Mouse (Mus musculus) kidney, adult 8-10 months (tissue): ENCODE results near the gene Rbpms2.

Experiments used
- DNase-seq, 2 experiments: peaks; one replicate each; pipeline ENCODE4 v3.0.0; 2022

The Rbpms2 gene

DNA sequence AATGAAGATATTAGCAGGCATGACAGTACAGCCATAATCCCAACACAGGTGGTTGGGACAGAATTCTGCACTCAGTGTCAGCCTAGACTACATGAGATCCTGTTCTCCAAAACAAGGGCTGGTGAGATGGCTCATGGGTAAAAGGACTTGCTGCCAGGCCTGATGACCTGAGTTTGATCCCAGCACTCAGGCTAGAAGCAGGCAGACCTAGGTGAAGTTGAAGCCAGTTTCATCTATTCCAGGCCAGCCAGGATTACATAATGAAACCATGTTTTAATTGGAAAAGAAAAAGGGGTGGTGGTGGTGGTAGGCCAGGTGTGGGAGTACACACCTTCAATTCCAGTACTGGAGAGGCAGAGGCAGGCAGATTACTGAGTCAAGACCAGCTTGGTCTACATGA, 68.5 kb downstream of the Rbpms2 start:
- DNase-seq: no peak

DNA sequence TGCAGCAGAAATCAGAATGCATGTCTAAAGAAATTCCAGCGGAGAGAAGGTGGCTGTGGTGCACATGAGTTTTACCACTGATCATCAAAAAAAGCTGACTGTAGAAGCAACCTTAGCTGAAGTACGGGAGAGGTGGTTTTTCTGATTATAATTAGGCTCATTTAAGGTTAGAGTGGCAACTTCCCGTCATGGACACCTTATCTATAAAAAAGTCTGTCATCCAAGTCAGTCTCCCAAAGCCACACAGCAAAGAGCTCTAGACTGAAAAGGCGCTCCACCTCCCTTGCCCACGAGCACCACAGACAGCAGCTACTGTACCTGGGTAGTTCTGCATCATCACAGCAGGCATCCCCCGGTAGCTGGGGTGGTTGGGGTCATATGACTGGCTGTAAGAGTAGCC, 71.1 kb downstream of the Rbpms2 start:
- DNase-seq: no peak

DNA sequence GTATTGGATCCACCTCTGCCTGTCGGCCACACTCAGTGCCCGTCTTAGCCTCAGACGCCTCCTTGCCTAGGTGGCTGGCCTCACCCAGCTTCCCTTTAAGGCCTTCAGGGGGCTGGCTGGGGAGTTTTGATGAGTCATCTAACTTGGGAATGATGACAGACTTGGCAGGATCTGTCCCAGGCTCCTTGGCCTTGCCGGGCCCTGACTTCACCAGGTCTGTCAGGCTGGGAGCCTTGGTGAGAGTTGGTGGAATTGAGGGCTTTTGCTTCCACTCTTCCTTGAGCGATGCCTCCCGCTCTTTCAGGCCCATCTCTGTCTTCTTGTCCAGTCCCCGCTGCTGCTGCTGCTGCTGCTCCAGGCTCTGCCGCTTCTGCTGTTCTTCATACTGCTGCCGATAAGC, 72.8 kb downstream of the Rbpms2 start:
- no peak for DNase-seq

DNA sequence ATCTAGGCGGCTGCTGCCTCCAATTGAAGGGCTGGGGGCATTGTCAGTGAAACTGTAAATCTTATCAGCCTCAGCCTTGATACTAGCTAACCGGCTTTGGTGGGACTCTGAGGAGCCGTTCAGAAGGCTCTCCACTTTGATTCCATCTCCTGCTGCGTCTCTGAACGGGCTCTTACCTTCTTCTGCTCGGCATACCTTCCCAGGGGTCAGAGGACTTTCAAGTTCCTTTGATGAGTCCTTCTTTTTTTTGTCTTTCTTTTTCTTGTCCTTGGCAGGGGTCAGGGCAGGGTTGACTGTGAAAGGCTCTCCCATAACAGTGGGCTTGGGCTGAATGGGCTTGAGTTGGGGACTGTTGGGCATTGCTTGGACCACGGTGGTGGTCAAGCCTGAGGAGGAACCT, 73.8 kb downstream of the Rbpms2 start:
- DNase-seq: no peak

DNA sequence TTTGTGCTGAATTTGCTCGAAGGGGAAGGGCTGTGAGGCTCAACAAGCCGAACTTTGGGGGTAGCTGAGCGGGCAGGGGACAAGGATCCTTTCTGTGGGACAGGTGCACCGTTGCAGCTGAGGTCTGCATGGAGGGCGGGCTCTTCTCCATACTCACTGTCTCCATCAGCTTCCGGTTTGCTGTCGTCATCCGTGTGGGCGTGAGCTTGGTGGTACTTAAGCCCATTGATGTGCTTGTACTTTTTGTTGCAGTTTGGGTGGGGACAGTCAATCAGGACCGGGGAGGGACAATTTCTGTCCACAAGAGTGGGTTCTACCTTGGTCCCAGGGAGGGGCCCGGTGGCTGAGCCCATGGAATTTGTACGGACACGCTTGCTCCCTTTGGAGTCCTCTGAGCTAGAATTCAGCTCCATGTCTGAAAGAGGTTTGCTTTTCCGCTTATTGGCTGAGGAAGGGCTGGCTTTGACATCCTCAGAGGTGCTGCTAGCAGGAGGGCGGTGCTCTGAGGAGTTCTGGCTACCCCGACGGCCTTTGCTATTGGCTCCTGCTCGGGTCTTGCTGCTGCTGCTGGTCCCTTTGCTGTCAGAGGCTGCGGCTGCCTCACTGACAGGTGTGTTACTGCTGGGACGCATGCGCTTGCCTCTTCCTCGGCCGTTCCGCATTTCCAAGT, 74.6 kb downstream of the Rbpms2 start:
- DNase-seq: no peak
